Mouse (Mus musculus) inflammation-experienced regulatory T-cells, adult 6 months (primary cell): ENCODE measurements at regions not wholly inside any gene's neighbourhood (a gene's known extent, or its start where the extent isn't known, plus 50 kb on each side); places are given as distances from the start of the nearest gene placed in this dataset.

Source experiments
- ATAC-seq: one replicate; pipeline ENCODE4 v1.8.0; 2017

GRCm38 (mm10) chr2:103848923-103849700 lies 51.7 kb upstream of the Caprin1 start:
- peak; percentile 52 for ATAC-seq

- no peak for ATAC-seq
Observed at GRCm38 (mm10) chr2:103849766-103850530, 52.5 kb upstream of the Caprin1 start.

DNA sequence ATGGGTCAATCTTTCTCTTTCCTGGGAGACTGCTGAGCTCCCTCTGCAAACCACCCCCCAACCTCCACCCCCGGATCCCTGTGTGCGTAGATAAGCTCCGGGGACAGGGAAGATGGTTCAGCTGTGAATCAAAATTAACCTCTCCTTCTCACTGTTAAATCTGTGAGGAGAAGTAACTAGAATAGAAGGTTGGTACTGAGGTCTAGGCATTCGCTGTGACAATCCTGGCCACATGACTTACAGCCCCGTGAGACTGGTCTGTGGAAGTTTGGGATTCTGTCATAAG lies 53.0 kb upstream of the Caprin1 start:
- ATAC-seq, result no peak

- ATAC-seq, result no peak
Observed at GRCm38 (mm10) chr2:103851171-103851570, 53.7 kb upstream of the Caprin1 start.

- ATAC-seq, result no peak
Observed at GRCm38 (mm10) chr2:103861226-103861625, 63.8 kb upstream of the Caprin1 start.

DNA sequence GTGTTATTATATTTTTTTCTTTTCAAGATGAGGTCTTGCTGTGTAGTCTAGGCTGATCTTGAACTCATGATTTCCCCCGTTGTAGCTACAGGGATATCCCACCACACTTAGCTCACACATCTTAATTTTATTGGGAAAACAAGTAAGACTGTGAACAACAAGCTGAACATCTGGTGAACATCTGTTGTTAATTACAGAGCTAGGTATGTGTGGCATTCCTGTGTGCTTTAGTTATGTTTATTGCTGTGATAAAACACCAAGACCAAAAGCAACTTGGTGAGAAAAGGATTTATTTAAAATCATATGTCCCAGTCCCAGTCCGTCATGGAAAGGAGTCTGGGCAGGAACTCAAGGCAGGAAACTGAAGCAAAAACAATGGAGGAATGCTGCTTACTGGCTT lies 66.8 kb upstream of the Caprin1 start:
- ATAC-seq, result no peak

GRCm38 (mm10) chr2:103865319-103866171 lies 68.1 kb upstream of the Caprin1 start:
- no peak for ATAC-seq

GRCm38 (mm10) chr2:103867241-103867957 lies 70.0 kb upstream of the Caprin1 start:
- ATAC-seq, result no peak

DNA sequence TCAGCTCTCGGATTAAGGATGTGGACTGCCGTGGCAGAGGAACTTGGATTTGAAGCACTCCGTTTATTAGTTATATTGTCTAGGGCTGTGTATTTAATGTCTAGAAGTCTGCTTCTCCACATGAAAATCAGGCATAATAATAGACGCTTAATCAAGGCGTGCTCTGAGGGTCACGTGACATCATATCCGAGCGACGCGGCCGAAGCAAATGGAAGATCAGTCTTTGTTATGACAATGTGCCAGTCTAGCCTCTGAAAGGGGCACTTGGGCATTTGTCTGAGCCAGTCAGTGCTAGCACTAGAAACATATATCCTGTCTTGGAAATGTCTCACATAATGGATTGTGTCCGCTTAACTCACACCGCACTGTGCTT lies 70.5 kb upstream of the Caprin1 start:
- ATAC-seq, result no peak

DNA sequence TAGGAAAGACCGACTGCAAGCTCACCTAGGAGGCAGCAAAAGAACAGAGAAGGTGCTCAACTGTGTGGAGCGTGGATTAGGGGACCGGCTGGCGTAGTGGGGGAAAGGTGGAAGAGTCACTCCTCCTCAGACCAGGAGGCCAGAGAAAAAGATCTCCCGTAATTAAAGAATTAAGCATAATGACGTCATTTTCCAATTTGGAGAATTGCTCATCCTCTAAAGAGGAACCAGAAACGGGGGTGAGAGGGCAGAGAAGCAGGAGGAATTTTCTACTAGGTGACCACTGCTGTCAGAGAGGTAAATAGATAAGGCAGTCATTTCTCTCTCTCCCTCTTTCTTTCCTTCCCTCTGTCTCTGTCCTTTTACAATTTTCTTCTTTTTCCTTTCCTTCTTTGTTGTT lies 71.2 kb upstream of the Caprin1 start:
- no peak for ATAC-seq

DNA sequence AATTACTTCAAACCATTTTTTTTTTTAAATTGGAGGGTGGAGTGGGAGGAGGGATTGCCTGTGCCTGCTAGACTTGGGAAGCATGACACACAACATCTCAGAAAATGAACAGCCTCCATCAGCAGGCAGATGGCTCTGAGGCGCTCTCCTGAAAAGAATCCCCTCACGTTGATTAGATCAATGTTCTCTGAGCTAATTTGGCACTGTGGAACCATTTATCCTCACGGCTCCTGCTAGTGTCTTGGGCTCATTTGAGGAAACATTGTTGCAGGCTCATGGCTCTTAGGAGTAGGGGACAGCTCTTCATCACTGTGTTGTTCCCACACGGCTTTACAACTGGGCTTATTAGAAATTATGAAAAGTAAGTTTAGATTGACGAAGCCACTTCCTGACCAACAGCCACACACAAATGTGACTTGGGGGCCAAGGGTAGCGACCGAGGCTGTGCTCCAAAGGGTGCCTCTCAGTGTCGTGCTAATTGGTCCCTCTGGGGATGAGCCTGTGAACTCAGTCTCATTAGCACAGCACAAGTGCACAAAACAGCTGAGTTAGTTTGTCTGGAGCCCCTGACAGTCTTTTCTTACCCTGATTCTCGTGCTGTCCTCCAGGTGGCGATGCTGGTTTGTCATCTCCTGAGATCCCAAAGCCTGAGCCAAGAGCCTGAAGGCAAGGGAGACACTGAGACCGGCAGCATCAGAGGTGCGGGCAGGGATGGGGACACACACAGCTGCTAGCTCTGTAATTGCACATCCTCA lies 74.2 kb upstream of the Caprin1 start:
- no peak for ATAC-seq

DNA sequence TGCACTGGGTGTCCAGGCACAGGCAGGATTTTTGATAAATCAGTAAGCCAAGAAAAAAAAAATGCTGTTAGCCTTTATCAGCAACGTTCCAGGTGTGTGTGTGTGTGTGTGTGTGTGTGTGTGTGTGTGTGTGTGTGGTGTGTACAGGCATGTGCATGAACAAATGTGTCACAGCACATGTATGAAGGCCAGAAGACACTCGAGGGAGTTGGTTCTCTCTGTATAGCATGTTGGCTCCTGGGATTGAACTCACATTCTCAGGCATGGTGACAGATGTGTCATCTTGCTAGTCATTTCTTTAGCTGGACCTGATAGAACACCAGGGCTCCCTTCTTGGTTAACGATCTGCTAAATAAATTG lies 74.8 kb upstream of the Caprin1 start:
- ATAC-seq, result no peak

- ATAC-seq, result no peak
Observed at GRCm38 (mm10) chr2:103873381-103873780, 75.9 kb upstream of the Caprin1 start.

DNA sequence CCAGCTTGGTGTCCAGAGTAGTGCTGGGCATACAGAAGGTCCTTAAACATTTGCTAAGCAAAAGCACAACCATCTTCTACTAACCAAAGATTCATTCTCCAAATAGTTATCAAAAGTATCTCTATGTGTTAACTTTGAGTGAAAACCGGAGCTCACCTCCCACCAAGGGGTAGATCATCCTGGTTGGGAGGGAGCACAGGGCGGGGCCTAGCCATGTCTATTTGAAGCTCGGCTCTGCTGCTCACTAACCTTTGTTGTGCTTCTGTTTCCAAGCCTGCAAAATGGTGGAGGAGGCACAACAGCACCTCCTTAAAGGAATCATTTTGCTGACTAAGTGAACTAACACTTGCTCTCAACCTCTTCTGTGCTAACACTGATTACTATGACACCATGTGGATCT lies 77.0 kb upstream of the Caprin1 start:
- no peak for ATAC-seq

DNA sequence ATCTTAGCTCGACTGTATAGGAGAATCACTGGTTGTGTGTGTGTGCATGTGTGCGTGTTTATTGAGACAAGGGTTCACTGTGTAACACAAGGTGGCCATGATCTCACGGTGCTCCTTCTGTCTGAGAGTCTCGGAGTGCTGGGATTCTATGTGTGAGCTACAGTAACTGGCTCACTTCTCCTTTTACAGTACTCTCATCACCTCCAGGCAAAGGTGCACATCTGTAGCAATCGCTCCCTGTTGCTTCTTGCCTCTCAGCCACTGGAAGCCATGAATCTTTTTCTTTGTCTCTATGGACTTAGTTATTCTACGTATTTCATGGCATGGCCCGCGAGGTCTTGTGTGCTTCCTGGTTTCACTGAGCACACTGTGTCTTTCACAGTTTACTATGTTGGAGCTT lies 78.3 kb upstream of the Caprin1 start:
- no peak for ATAC-seq

DNA sequence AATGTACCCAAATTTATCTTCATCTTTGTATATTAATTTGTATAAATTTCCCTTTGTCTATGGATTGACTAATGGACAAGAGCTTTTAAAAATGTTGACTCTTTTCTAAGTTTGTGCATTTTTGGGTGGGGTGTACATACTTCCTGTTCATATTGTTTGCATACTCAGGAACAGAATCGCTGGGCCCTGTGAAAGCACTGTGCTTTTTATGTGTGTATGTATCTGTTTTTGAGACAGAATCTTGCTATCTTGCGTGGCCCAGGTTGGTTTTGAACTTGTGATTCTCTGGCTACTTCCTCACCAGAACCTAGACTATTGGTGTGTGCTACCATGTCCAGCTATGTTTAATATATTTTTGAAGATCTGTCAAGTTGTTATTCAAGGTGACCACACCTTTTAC lies 78.8 kb upstream of the Caprin1 start:
- no peak for ATAC-seq

- no peak for ATAC-seq
Observed at GRCm38 (mm10) chr2:103881026-103881763, 76.6 kb upstream of the Lmo2 start.

DNA sequence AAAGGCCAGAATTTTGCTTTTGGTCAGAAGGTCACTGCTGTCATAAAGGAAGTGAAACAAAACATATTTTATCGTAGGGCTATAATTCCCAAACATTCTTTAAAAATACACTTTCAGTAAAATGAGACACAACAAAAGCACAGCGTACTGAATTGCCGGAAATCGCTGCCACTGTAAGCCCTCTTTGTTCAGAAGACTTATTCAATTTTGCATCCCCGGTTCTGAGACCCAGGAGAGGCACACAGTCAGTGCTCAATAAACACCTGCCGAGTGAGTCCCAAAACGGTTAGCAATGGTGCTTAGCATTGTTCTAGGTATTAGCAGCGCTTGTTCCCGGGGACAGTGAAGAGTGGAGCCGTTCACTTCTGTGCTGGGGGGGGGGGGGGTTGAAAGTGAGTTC lies 72.9 kb upstream of the Lmo2 start:
- no peak for ATAC-seq

DNA sequence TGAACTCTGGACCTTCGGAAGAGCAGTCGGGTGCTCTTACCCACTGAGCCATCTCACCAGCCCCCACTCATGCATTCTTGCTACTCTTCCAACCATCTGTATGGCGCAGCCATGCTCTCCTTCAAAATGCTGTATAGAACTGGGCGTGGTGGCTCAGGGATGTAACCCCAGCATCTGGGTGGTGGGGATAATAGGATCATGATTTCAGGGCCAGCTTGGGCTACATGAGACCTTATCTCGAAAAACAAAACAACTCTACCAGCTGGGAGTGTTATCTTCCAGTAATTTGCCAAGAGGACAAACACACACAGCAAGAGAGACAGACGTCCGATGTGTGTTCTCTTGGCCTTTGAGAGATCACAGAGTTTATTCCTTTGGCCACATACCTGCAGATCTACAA lies 69.8 kb upstream of the Lmo2 start:
- no peak for ATAC-seq

- ATAC-seq, result no peak
Observed at GRCm38 (mm10) chr2:103891240-103891767, 66.5 kb upstream of the Lmo2 start.

DNA sequence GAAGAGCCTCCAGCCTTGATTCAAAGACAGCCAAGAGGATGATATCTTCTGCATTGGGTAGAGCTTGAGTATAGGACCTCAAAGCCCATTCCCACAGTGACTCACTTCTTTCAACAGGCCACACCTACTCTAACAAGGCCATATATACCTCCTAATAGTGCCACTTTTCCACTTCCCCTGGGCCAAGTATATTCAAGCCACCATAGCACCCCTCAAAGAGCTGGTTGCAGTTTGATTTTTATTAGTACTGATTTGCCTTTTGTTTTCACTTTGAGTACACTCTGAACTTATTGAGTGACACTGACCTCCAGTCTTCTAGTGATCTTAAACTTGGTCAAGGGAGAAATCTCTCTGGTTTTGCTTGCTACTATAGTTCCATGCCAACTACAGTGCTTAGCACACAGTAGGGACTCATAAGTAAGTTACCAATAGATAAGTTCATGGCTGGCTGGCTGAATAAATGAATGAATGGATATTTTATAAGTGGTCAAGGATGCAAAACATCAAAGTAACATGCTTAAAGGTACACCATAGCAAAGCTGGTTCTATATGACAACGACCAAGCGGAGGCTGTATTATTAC lies 64.5 kb upstream of the Lmo2 start:
- ATAC-seq, result no peak
